13 mouse cellular contexts compared by ENCODE assay signal in the genomic region with DNA sequence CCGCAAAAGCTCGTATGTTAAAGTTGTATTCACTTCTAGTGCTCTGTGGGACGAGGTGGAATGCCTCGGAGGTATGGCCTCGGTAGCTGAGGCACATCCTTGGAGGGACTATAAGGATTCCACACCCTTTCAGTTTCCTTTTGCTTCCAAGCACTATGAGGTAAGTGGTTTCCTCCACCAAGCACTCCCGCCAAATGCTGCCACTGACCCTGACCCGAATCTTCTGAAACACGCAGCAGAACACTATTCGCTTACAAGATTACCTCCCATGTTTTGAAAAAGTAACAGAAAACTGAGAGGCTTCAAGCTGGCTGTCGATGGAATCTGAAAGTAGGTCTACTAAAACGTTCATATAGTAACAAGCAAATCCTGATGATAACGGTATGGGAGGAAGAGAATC.
"Had no signal": no experiment of that assay in that cellular context is flagged by ENCODE, and none has a peak within 500 bp of the region (broad histone marks: within the 10 kb centered on the region; RNA-seq: fewer than 3 reads in every experiment).

No protein-coding gene starts in this region.

- DNase-seq: gastrocnemius, postnatal 10 days; gastrocnemius, postnatal 25 days; heart, adult 18-20 months; heart, postnatal 10 days; heart, postnatal 4 days; kidney, adult 18-20 months; kidney, adult 8-10 months; kidney, postnatal 10 days; kidney, postnatal 25 days; kidney, postnatal 4 days; liver; liver, embryonic 13.5 days; liver, postnatal 0 days had no signal
